Mouse (Mus musculus) G1E (cell line): ENCODE results near the gene Naaa.
A peak's percentile ranks its signal among the peaks of the same experiment; 100 is the strongest.

Source experiments
- CTCF ChIP-seq: IDR thresholded peaks from 2 replicates; pipeline ENCODE4 v1.5.1; 2012; ENCODE audit warnings: low read depth, low read length, inconsistent platforms, mixed read lengths
- TAL1 ChIP-seq: conservative IDR thresholded peaks from 2 replicates; pipeline ENCODE4 v1.6.1; 2012; ENCODE audit warnings: low read depth, low read length, inconsistent platforms, mixed read lengths

GRCm38 (mm10) chr5:92210205-92210604, 67.8 kb downstream of the Naaa start:
- no peak for TF ChIP-seq CTCF
- TF ChIP-seq TAL1 = peak; percentile 26; the same call in 1 of the 2 replicates
